Mouse (Mus musculus) forebrain, embryonic 14.5 days (tissue): ENCODE data around the gene Map2k3. TPM values are rescaled to one million over a fixed set of nuclear protein-coding genes. Genes with fewer than 3 reads are reported as not detected.
A peak's percentile ranks its signal among the peaks of the same experiment; 100 is the strongest.

Experiments
- ATAC-seq: fragments of 200-750 bp; cut with Nextera tagmentation; 2 replicates; pipeline ENCODE4 v1.8.0; 2017; ENCODE audit warnings: mild to moderate bottlenecking, moderate library complexity
- DNase-seq: peaks from one replicate; pipeline ENCODE4 v3.0.0-alpha.2; 2015; ENCODE audit warnings: low spot score
- H3K27ac ChIP-seq: fragments of 300-500 bp; sonication (generic); 2 replicates; pipeline ENCODE4 v1.5.1; 2014; ENCODE audit warnings: low read depth, mild to moderate bottlenecking, control low read depth, low read length, moderate library complexity
- H3K27me3 ChIP-seq: fragments of 300-500 bp; sonication (generic); replicated peaks from 2 replicates; pipeline ENCODE4 v1.6.1; 2014; ENCODE audit warnings: low read length, control low read depth, mixed read lengths; ENCODE audit not compliant: control insufficient read depth, insufficient read depth
- H3K36me3 ChIP-seq: fragments of 300-500 bp; sonication (generic); 2 replicates; pipeline ENCODE4 v1.6.1; 2014; ENCODE audit warnings: low read length, control low read depth; ENCODE audit not compliant: control insufficient read depth, insufficient read depth
- H3K4me1 ChIP-seq: fragments of 300-500 bp; sonication (generic); 2 replicates; pipeline ENCODE4 v1.6.1; 2014; ENCODE audit warnings: antibody characterized with exemption, low read length, control low read depth; ENCODE audit not compliant: control insufficient read depth, insufficient read depth
- H3K4me2 ChIP-seq: fragments of 300-500 bp; sonication (generic); 2 replicates; pipeline ENCODE4 v1.6.1; 2014; ENCODE audit warnings: mild to moderate bottlenecking, control low read depth, low read length
- H3K4me3 ChIP-seq: fragments of 300-500 bp; sonication (generic); 2 replicates; pipeline ENCODE4 v1.5.1; 2014; ENCODE audit warnings: low read depth, low read length, control low read depth
- H3K9ac ChIP-seq: fragments of 300-500 bp; sonication (generic); 2 replicates; pipeline ENCODE4 v1.6.1; 2014; ENCODE audit warnings: mild to moderate bottlenecking, low read length, control low read depth, moderate library complexity
- H3K9me3 ChIP-seq: fragments of 300-500 bp; sonication (generic); replicated peaks from 2 replicates; pipeline ENCODE4 v1.6.1; 2016; ENCODE audit warnings: low read length, control low read depth, mixed read lengths; ENCODE audit not compliant: control insufficient read depth
- WGBS: fragments of 180-500 bp; shearing (Covaris S2); extraction: QIAGEN DNeasy Blood & Tissue Kit; methylation state at CpG from one replicate; pipeline ENCODE4 v1.1.7; 2014; 5-methylcytosine and 5-hydroxymethylcytosine counted together
- polyA plus RNA-seq: library from polyadenylated mRNA; unstranded; fragments of >200 nt; fragmentation: Nextera tagmentation; extraction: Ambion mirVana; gene quantifications from 2 replicates; pipeline ENCODE4 v1.2.1, GENCODE M21; 2014

The Map2k3 gene
- polyA plus RNA-seq, 1 experiment from 2014 or later: 23.7 TPM

- Histone ChIP-seq H3K9me3 (no peaks in the 10 kb centered on the region), H3K4me3 (no peak overlapping the region), H3K9ac (no peak overlapping the region), H3K36me3 (peaks cover 42% of the 10 kb centered on the region), H3K4me2 (no peak overlapping the region), H3K27me3 (no peaks in the 10 kb centered on the region), H3K27ac (no peak overlapping the region), H3K4me1 (no peaks in the 10 kb centered on the region)
- ATAC-seq (no peak), DNase-seq (no peak)
- WGBS: 87% methylated on average over 6 of the region's 6 CpGs
Measured at GRCm38 (mm10) chr11:60903661-60904061, 28.2 kb upstream of the Map2k3 start.

GRCm38 (mm10) chr11:60905407-60906120 is 26.3 kb upstream of the Map2k3 start:
- no peak for ATAC-seq
- Histone ChIP-seq H3K9me3 (no peaks in the 10 kb centered on the region), H3K4me3 (no peak overlapping the region), H3K36me3 (peaks cover 42% of the 10 kb centered on the region), H3K27ac (no peak overlapping the region), H3K9ac (no peak overlapping the region), H3K27me3 (no peaks in the 10 kb centered on the region), H3K4me1 (no peaks in the 10 kb centered on the region), H3K4me2 (no peak overlapping the region)
- WGBS: 90% methylated on average over 10 of the region's 10 CpGs
- no peak for DNase-seq

DNA sequence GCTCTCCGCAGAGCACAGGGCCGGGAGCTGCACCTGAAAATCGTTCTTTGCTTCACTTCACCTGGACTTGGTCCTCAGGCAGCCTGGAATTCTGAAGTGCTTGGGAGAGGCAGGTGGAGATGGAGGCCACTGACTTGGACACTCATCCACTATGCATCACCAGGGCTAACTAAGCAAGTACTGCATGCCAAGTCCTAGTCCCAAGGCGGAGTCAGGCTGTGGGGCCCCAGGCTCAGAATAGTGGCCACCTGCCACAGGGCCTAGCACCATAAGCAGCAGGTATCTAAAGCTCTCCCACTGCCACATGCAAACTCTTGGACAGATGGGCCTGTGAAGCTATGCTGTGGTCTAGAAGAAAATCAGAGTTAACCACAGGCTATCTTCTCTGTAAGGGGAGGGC is 25.4 kb upstream of the Map2k3 start:
- H3K36me3 ChIP-seq: peaks cover 42% of the 10 kb centered on the region
- DNase-seq: no peak
- no peak overlapping the region for H3K4me3 ChIP-seq
- H3K4me2 ChIP-seq: no peak overlapping the region
- H3K4me1 ChIP-seq: peaks cover 2% of the 10 kb centered on the region; the same call in 1 of the 2 replicates
- H3K9me3 ChIP-seq: no peaks in the 10 kb centered on the region
- H3K27me3 ChIP-seq: no peaks in the 10 kb centered on the region
- ATAC-seq: no peak
- H3K27ac ChIP-seq: no peak overlapping the region
- WGBS: 92% methylated on average over 4 of the region's 4 CpGs
- H3K9ac ChIP-seq: no peak overlapping the region

DNA sequence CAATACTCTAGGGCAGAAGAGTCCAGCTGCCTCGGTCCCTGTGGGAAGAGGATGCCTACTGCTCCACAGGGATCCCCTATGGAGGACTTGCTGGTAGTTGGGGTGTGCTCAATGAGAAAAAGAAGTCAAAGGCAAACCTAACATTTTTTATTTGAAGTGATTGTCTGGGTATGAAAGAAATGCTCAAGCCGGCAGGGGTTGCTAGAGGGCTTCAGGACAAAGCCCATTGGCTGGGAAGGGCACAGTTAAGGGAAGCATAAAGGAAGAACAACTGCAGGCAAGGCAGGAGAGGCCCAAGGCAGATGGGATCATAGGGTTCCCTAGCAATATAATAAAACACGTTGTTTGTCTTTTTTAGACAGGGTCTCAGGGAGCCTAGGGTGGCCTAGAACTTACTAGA is 23.8 kb upstream of the Map2k3 start:
- no peaks in the 10 kb centered on the region for H3K27me3 ChIP-seq
- 62% methylated on average over 3 of the region's 3 CpGs for WGBS
- no peak overlapping the region for H3K4me3 ChIP-seq

DNA sequence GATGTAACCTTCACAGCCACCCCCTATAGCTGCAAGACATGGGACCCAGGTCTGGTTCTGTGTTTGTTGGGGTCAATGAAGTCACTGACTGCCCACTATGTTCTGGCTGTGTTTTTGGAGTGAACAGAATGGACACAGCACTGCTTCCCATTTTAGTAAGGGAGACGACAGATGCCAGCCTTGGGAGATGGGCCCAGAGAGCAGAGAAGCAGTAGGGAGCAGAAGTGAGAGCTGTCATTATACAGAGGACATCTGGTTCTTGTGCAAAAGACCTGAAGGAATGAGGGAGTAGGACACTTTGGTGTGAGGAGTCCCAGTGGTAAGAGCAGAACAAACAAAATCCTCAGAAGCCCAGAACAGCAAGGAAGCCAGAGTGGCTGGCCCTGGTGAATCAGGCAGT is 22.2 kb upstream of the Map2k3 start:
- 82% methylated on average over 1 of the region's 1 CpGs for WGBS
- no peak overlapping the region for H3K9ac ChIP-seq
- no peak overlapping the region for H3K27ac ChIP-seq
- DNase-seq (no peak), ATAC-seq (no peak)
- no peaks in the 10 kb centered on the region for H3K9me3 ChIP-seq
- peaks cover 13% of the 10 kb centered on the region for H3K4me1 ChIP-seq
- H3K27me3 ChIP-seq: no peaks in the 10 kb centered on the region
- no peak overlapping the region for H3K4me2 ChIP-seq
- H3K4me3 ChIP-seq: no peak overlapping the region
- peaks cover 22% of the 10 kb centered on the region for H3K36me3 ChIP-seq

More for the DNA sequence above, 23.8 kb upstream of the Map2k3 start:
- H3K9me3 ChIP-seq: no peaks in the 10 kb centered on the region
- peaks cover 13% of the 10 kb centered on the region for H3K4me1 ChIP-seq
- no peak overlapping the region for H3K9ac ChIP-seq
- ATAC-seq: no peak
- peaks cover 37% of the 10 kb centered on the region for H3K36me3 ChIP-seq
- no peak for DNase-seq
- H3K27ac ChIP-seq: no peak overlapping the region
- no peak overlapping the region for H3K4me2 ChIP-seq

DNA sequence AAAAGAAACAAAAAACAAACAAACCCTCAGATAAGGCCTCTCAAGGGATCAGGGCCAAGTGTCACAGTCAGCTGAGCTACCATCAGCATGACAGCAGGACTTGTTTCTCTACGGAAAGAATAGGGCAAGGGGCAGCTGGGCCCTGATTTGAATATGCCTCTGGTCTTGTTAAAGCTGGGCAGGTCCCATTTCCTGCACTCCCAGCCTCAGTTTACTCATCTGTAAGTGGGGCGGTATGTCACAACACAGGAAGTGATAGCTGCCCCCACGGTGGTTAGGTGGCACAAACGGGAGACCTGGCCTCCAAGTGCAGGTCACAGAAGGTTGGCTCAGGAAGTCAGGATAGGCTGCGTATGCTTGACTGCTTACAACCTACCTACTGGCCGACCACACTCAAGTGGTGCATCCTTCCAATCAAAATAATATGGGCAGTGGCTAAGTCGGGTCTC is 19.3 kb upstream of the Map2k3 start:
- Histone ChIP-seq H3K4me2 (peak overlapping the region; percentile 79), H3K4me1 (peaks cover 13% of the 10 kb centered on the region), H3K27ac (no peak overlapping the region), H3K36me3 (no peaks in the 10 kb centered on the region), H3K9me3 (no peaks in the 10 kb centered on the region), H3K9ac (peak overlapping the region; percentile 93), H3K4me3 (peak overlapping the region; percentile 95), H3K27me3 (no peaks in the 10 kb centered on the region)
- 38% methylated on average over 7 of the region's 7 CpGs for WGBS
- DNase-seq (no peak), ATAC-seq (no peak)

DNA sequence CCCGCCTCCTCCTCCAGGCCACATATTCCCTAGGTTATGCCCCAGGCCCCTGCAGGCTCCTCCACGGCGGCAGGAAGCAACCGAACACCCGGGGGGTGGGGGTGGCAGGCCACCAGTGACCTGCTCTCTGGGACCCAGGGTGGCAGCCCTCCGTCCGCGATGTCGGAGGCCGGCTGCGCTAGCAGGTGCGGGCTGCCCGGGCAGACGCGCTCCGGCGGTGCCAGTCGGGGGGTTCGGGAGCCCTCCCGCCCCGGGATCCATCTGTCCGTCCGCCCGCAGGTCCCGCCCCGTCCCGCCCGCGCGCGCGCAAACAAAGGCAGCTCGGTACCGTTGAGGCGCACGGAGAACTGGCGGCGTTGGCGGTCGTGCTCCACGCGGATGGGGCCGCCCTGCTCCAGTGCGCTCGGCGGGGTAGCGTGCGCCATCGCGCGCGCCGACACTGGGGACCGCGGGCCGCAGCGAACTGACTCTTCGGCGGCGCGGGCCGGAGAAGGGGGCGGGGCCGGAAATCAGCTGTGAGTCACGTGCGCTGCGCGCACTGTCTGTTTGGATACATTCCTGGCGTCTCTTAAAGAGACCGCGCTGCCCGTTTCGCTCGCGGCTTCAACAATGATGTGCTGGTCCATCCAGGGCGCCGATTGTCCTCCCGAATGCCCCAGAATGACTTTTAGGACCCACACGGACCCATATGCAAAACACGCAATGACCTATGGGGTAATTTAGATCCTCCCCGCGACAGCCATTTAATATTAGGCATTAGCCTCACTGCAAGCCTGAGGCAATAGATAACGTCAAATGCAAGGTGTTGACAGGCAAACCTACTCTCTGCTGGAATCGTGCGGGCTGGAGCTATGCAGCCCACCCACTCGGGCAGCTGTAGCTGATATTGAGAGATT is 18.3 kb upstream of the Map2k3 start:
- peaks cover 13% of the 10 kb centered on the region for H3K4me1 ChIP-seq
- WGBS: under 1% methylated on average over 72 of the region's 86 CpGs
- H3K9ac ChIP-seq: peak overlapping the region; percentile 93
- ATAC-seq (peak; percentile 97), DNase-seq (peak; percentile 95)
- no peaks in the 10 kb centered on the region for H3K27me3 ChIP-seq
- peak overlapping the region; percentile 88 for H3K27ac ChIP-seq
- peak overlapping the region; percentile 79 for H3K4me2 ChIP-seq
- peak overlapping the region; percentile 95 for H3K4me3 ChIP-seq
- no peaks in the 10 kb centered on the region for H3K36me3 ChIP-seq
- H3K9me3 ChIP-seq: no peaks in the 10 kb centered on the region

GRCm38 (mm10) chr11:60914491-60914890 is 17.3 kb upstream of the Map2k3 start, which contains the start of gene Natd1:
TSS of gene Natd1 (minus strand) at chr11:60914750.
- H3K27me3 ChIP-seq: no peaks in the 10 kb centered on the region
- peak within 1 kb of the TSS; percentile 79 for H3K4me2 ChIP-seq
- WGBS: 40% methylated on average over 7 of the region's 7 CpGs
- ATAC-seq: no peak
- peak within 1 kb of the TSS; percentile 93 for H3K9ac ChIP-seq
- H3K36me3 ChIP-seq: no peaks in the 10 kb centered on the region
- peak within 1 kb of the TSS; percentile 88 for H3K27ac ChIP-seq
- no peaks in the 10 kb centered on the region for H3K9me3 ChIP-seq
- H3K4me1 ChIP-seq: peaks cover 13% of the 10 kb centered on the region
- H3K4me3 ChIP-seq: peak within 1 kb of the TSS; percentile 95
- DNase-seq: no peak
